Mouse (Mus musculus): ENCODE data around the gene Btg1-ps2. TPM values are rescaled to one million over a fixed set of nuclear protein-coding genes. Genes with fewer than 3 reads are reported as not detected.
"Not testable (repeated sequence)": the region's sequence is repeated elsewhere in the genome, so short reads cannot be mapped to it uniquely, and the experiment has no call there.

Btg1-ps2 gene
- total and polyA plus RNA-seq, 2 experiments = not detected

GRCm38 (mm10) chrX:38033841-38034240, 9.1 kb downstream of the Btg1-ps2 start:
- Histone ChIP-seq H3K4me1 (ENCODE audit: control insufficient read depth, insufficient read depth, low read length) (no peaks in the 10 kb centered on the region), H3K27me3 (ENCODE audit: control insufficient read depth, insufficient read depth, low read length) (no peaks in the 10 kb centered on the region), H3K4me3 (ENCODE audit: insufficient read depth, low read depth, low read length) (no peak overlapping the region), H3K79me2 (ENCODE audit: control insufficient read depth, insufficient read depth, low read length) (no peaks in the 10 kb centered on the region), H3K27ac (replicated peaks; ENCODE audit: insufficient read depth, low read depth, low read length) (no peak overlapping the region), H3K36me3 (ENCODE audit: control insufficient read depth, insufficient read depth, low read length) (no peaks in the 10 kb centered on the region), H3K9ac (ENCODE audit: low read depth, low read length) (no peak overlapping the region)
- 67% methylated on average over 2 of the region's 2 CpGs for WGBS
- no peak for DNase-seq (ENCODE audit: extremely low read depth, low read depth, low spot score)
- no peak for TF ChIP-seq CTCF (IDR thresholded peaks at IDR 0.05; ENCODE audit: low read depth, low read length)
- no peak for TF ChIP-seq POLR2A (IDR thresholded peaks at IDR 0.05; ENCODE audit: extremely low read depth, insufficient read depth, low read length)

GRCm38 (mm10) chrX:38018597-38018996, 24.3 kb downstream of the Btg1-ps2 start, which contains the start of gene Btg1-ps1:
Gene Btg1-ps1 (minus strand): TSS chrX:38018815.
- not testable (repeated sequence) for H3K9ac ChIP-seq (ENCODE audit: low read depth, low read length); H3K4me1 ChIP-seq (ENCODE audit: control insufficient read depth, insufficient read depth, low read length); DNase-seq (ENCODE audit: extremely low read depth, low read depth, low spot score); H3K79me2 ChIP-seq (ENCODE audit: control insufficient read depth, insufficient read depth, low read length); H3K27me3 ChIP-seq (ENCODE audit: control insufficient read depth, insufficient read depth, low read length); H3K27ac ChIP-seq (replicated peaks; ENCODE audit: insufficient read depth, low read depth, low read length); H3K36me3 ChIP-seq (ENCODE audit: control insufficient read depth, insufficient read depth, low read length); H3K4me3 ChIP-seq (ENCODE audit: insufficient read depth, low read depth, low read length)

- TF ChIP-seq CTCF (IDR thresholded peaks at IDR 0.05; ENCODE audit: low read depth, low read length) (no peak), POLR2A (IDR thresholded peaks at IDR 0.05; ENCODE audit: extremely low read depth, insufficient read depth, low read length) (no peak)
- H3K79me2 ChIP-seq (ENCODE audit: control insufficient read depth, insufficient read depth, low read length) = no peaks in the 10 kb centered on the region
- no peaks in the 10 kb centered on the region for H3K4me1 ChIP-seq (ENCODE audit: control insufficient read depth, insufficient read depth, low read length)
- WGBS = 75% methylated on average over 2 of the region's 2 CpGs
- no peaks in the 10 kb centered on the region for H3K27me3 ChIP-seq (ENCODE audit: control insufficient read depth, insufficient read depth, low read length)
- H3K4me3 ChIP-seq (ENCODE audit: insufficient read depth, low read depth, low read length) = no peak overlapping the region
- no peaks in the 10 kb centered on the region for H3K36me3 ChIP-seq (ENCODE audit: control insufficient read depth, insufficient read depth, low read length)
- no peak for DNase-seq (ENCODE audit: extremely low read depth, low read depth, low spot score)
- no peak overlapping the region for H3K9ac ChIP-seq (ENCODE audit: low read depth, low read length)
- H3K27ac ChIP-seq (replicated peaks; ENCODE audit: insufficient read depth, low read depth, low read length) = no peak overlapping the region
Observed at GRCm38 (mm10) chrX:38008756-38009155, 34.2 kb downstream of the Btg1-ps2 start.

Other genes with a start within 250 kb of the Btg1-ps2 start
- gene Rhox5, start 238.3 kb downstream of the Btg1-ps2 start, total RNA-seq (2014; rRNA removed) = 0.54 TPM in 1 of 2 replicates, not detected in the other
- gene Rhox5, start 238.3 kb downstream of the Btg1-ps2 start, polyA plus RNA-seq (2012; rRNA removed) = not detected in 2 replicates
- gene Rhox6, start 216.2 kb downstream of the Btg1-ps2 start, total RNA-seq (2014; rRNA removed) = not detected in 2 replicates
- not detected in 2 replicates for gene Rhox6, start 216.2 kb downstream of the Btg1-ps2 start, polyA plus RNA-seq (2012; rRNA removed)
- not detected in 2 replicates for gene Rhox7a, start 211.4 kb downstream of the Btg1-ps2 start, total RNA-seq (2014; rRNA removed)
- gene Rhox7a, start 211.4 kb downstream of the Btg1-ps2 start, polyA plus RNA-seq (2012; rRNA removed) = not detected in 2 replicates
- not detected in 2 replicates for gene Rhox8, start 164.2 kb downstream of the Btg1-ps2 start, total RNA-seq (2014; rRNA removed)
- not detected in 2 replicates for gene Rhox8, start 164.2 kb downstream of the Btg1-ps2 start, polyA plus RNA-seq (2012; rRNA removed)
- not detected in 2 replicates for gene Rhox7b, start 145.9 kb downstream of the Btg1-ps2 start, total RNA-seq (2014; rRNA removed)
- not detected in 2 replicates for gene Rhox7b, start 145.9 kb downstream of the Btg1-ps2 start, polyA plus RNA-seq (2012; rRNA removed)
- gene Rhox9, start 141.3 kb downstream of the Btg1-ps2 start, total RNA-seq (2014; rRNA removed) = not detected in 2 replicates
- gene Rhox9, start 141.3 kb downstream of the Btg1-ps2 start, polyA plus RNA-seq (2012; rRNA removed) = not detected in 2 replicates
- gene Btg1-ps1, start 24.3 kb downstream of the Btg1-ps2 start, total RNA-seq (2014; rRNA removed) = not detected in 2 replicates
- gene Btg1-ps1, start 24.3 kb downstream of the Btg1-ps2 start, polyA plus RNA-seq (2012; rRNA removed) = not detected in 2 replicates
- not detected in 2 replicates for gene Rhox10, start 23.4 kb upstream of the Btg1-ps2 start, total RNA-seq (2014; rRNA removed)
- not detected in 2 replicates for gene Rhox10, start 23.4 kb upstream of the Btg1-ps2 start, polyA plus RNA-seq (2012; rRNA removed)
- gene Rhox11, start 42.0 kb upstream of the Btg1-ps2 start, total RNA-seq (2014; rRNA removed) = not detected in 2 replicates
- gene Rhox11, start 42.0 kb upstream of the Btg1-ps2 start, polyA plus RNA-seq (2012; rRNA removed) = not detected in 2 replicates
- gene Rhox12, start 67.8 kb upstream of the Btg1-ps2 start, total RNA-seq (2014; rRNA removed) = not detected in 2 replicates
- not detected in 2 replicates for gene Rhox12, start 67.8 kb upstream of the Btg1-ps2 start, polyA plus RNA-seq (2012; rRNA removed)
- gene Rhox13, start 78.1 kb upstream of the Btg1-ps2 start, total RNA-seq (2014; rRNA removed) = not detected in 2 replicates
- gene Rhox13, start 78.1 kb upstream of the Btg1-ps2 start, polyA plus RNA-seq (2012; rRNA removed) = not detected in 2 replicates
- 15.8 and 17.6 TPM in 2 replicates for gene Zbtb33, start 146.7 kb upstream of the Btg1-ps2 start, total RNA-seq (2014; rRNA removed)
- 2.4 and 2.8 TPM in 2 replicates for gene Zbtb33, start 146.7 kb upstream of the Btg1-ps2 start, polyA plus RNA-seq (2012; rRNA removed)
- gene Tmem255a, start 209.3 kb upstream of the Btg1-ps2 start, total RNA-seq (2014; rRNA removed) = under 0.01 and 0.20 TPM in 2 replicates
- gene Tmem255a, start 209.3 kb upstream of the Btg1-ps2 start, polyA plus RNA-seq (2012; rRNA removed) = not detected in 2 replicates